Mouse (Mus musculus): ENCODE data around the gene 9430015G10Rik. TPM values are rescaled to one million over a fixed set of nuclear protein-coding genes. Genes with fewer than 3 reads are reported as not detected.

9430015G10Rik gene
- 1 to 10 TPM; 2.2 to 4.3 TPM for total RNA-seq (2021)
- long read RNA-seq, experiment 1, partial matches to known transcripts = 0 of 7 reads
- long read RNA-seq, experiment 1, other reads (novel, unspliced or antisense) = 6 of 7 reads
- long read RNA-seq, experiment 2, partial matches to known transcripts = 0 of 4 reads
- long read RNA-seq, experiment 2, other reads (novel, unspliced or antisense) = 2 of 4 reads

DNA sequence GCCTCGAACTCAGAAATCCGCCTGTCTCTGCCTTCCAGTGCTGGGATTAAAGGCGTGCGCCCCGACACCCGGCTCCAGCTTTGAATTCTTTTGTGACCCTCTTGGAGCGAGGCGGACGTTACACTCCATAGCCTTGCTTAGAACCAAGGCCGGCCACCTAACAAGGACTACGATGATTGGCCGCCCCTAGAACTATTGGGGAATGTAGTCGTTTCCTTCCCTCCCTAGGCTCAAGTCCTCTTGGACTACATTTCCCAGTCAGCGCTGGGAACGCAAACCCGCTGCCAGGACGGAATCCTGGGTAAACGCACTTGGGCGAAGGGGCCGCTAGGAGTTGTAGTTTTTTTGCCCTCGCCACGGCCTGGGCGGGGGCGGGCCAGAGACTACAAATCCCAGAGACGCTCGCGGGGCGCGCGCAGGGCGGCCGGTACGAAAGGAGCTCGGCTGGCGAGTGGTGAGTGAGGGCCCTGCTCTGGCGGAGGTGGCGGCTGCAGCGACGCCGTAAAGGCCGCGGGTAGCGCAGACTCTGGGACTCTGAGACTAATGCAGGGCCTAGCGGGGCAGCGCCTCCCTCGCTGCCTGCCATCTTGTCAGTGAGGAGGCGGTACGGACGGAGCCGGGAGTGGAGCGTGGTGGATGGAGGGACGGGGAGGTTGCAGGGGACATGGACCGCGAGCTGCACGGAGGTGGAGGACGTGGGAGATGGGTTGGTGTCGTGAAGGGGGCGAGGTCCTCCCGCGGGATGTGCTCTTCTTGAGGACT is at the start of gene 9430015G10Rik:
Gene 9430015G10Rik (plus strand): TSS at position 413 of the 762 bp plus-strand sequence.
- DNase-seq = peak; percentile 98

DNA sequence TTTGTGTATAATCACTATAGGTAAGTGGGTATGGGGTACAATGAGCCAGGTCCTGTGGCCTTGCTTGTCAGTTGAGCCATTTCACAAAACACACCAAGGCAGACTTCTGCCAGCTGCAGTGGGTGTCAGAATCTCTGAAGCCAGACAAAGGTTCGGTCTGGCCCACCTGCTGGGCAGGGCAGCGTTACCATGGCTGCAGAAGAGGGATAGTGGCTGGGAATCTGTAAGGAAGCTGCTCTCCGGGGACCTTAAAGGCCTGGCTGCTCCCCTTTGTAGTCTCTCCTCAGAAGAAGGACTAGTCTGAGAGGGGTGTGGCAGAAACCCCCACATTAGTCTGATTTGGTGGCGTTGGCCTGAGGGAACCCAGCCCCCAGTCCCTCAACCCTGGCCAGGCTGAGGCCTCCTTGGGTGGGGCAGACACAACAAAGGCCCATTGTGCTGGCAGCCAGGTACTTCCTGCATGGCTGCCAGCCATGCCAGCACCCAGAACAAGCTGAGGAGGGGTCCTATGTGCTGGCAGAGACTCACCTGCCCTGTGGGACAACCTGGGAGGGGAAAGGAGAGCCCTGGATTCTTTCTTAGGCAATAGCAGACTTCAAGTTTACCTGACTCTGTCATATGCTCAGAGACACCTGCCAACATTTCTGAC is 45.8 kb upstream of the 9430015G10Rik start:
- DNase-seq = no peak

DNA sequence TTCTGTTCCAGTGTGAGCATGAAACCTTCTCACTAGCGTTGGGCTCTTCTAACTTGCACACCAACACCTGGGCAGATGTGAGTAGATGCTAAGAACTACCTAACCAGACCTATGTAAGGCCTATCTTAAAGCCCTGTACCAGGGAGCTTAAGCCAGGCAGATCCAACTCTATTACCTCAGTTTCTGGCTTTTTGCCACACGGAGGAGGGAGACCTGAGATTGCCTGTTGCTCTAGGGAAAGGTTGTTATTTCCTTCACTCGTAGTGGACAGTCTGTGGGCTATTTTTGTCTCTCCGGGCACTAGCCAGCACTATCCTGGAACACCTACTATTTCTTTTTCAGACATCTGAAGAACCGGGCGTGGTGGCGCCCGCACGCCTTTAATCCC is 45.3 kb upstream of the 9430015G10Rik start:
- DNase-seq = peak; percentile 20

DNA sequence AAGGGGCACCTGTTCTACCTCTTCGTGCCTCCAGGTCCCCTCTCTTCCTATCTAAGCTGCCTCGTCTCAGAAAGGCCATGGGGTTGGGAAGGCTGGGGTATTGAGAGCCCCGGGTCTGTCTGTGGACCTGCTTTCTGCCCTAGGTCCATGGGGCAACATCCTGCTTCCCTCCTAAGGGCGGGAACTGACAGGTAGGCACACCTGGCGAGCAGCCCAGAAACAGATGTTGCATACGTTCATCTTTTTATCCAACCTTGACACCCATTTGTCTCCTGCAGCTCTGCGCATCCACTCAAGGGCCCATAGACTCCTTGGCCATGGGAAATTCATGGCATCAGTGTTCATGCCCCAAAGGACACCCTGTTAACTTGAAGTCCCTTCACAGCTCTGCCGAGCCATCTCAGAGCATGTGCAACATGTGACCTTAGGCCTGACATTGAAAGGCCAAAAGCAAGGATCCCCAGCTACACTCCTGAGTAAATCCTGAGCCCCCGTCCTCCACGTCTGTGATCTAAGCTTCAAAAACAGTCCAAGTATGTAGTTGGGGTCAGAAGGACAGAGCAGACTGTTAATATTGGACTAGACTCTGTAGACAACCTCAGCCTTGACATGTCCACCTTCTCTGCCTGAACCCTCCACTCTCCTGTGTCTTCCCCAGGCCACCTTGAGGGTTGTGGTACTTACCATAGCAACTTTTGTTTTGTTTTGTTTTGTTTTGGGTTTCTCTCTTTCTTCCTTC is 44.5 kb upstream of the 9430015G10Rik start:
- DNase-seq = no peak

DNA sequence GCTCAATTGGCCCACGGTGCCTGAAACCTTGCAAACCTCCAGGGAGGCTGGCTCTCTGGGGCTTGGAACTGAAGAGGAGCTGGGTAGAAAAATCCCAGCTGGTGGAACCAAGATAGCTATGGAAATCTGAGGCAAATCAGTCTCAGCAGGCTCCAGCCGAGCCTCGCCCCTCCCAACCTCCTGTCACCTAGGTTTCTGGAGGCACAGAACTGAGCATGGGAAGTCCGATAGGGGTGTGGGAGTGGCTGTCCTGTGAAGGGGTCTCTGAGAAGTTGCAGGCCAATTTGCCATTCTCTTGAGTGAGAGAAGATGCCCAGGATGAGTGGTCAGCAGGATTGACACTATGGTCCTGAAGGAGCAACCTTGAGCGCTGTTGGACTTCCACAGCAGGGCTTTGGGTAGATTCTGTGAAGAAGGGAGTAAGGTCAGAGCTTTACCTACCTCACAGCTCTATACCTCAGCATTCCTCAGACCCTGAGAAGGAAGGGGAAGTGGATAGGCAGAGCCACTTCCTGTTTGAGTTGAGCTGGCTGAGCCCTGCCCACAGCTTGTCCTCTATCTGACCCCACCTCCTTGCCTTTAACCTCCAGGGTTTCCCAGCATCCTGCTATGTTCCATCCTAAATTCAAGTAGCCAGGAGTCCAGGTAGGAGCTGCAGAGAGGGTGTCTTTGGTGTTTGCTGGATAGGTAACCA is 42.4 kb upstream of the 9430015G10Rik start:
- DNase-seq = no peak

DNA sequence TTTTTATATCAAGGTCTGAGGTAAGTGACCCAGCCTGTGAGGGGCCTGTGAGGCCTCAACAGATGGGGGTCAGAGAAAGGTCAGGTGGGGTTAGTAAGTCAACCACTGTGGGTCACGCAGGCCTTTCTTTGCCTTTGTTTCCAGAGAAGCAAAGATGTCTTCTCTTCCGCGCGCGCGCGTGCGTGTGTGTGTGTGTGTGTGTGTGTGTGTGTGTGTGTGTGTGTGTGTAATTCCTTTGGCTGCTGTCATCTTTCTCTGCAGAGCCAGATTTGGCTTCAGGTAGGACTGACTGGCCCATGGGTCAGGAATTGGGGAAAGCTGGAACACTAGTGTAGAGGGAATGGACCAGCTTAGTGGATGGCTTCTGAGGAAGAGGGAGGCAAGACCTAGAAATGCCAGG is 40.1 kb upstream of the 9430015G10Rik start:
- DNase-seq = no peak

DNA sequence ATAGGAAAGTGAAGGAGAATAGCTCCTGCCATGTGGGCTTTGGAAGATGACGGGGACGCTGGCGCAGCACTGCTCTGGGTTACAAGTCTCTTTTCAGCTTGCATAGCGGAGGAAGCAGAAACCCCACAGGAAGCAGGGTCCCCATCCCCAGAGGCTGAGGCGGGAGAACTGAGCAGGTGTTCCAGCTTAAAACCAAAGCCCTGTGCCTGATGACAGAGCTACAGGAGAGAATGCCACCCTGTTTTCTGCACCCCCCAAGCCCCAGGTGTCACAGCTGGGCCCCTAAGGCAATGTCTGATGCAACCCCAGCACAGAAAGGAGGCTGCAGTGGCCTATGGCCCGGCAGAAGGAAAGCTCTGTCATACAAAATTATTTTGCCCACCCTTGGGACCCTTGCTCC is 39.5 kb upstream of the 9430015G10Rik start:
- DNase-seq = peak; percentile 28

DNA sequence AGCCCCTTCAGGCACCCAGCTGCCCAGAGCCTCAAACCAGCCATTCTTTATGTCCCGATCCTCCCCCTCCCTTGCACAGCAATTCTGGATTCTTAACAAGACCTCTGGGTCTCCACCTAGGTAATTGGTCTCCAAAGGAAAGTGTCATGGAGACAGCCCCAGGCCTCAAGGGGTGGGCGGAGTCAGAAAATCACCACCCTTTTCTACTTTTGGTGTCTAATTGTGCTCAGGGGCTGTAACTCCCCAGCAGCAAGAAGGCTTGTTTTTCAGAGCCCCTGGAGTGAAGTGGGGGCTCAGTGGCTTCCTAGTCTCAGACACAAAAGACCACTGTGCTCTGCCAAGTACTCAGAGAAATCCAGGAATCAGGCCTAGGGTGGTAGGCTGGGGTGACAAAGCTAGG is 39.1 kb upstream of the 9430015G10Rik start:
- no peak for DNase-seq

DNA sequence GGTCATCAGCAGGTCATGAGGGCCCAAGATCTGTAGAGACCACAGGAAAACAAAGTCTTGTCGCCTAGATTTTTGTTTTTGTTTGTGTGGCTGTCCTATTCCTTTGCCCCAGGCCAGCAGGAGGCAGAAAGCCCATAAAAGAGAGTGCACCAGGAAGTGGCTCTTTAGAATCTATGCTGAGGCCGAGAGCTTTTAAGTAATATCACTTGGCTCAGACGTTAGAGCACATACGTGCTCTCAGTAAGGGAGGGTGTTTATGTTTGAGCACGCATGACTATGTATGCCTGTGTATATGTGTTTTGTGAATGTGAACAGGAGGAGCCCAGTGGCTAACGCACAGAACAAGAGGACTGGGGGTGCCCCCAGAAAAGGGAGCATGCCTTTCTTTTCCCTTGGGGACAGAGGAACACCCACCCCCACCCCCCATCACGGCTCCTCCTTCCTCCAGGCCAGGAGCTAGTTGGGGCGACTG is 32.8 kb upstream of the 9430015G10Rik start:
- DNase-seq = no peak

DNA sequence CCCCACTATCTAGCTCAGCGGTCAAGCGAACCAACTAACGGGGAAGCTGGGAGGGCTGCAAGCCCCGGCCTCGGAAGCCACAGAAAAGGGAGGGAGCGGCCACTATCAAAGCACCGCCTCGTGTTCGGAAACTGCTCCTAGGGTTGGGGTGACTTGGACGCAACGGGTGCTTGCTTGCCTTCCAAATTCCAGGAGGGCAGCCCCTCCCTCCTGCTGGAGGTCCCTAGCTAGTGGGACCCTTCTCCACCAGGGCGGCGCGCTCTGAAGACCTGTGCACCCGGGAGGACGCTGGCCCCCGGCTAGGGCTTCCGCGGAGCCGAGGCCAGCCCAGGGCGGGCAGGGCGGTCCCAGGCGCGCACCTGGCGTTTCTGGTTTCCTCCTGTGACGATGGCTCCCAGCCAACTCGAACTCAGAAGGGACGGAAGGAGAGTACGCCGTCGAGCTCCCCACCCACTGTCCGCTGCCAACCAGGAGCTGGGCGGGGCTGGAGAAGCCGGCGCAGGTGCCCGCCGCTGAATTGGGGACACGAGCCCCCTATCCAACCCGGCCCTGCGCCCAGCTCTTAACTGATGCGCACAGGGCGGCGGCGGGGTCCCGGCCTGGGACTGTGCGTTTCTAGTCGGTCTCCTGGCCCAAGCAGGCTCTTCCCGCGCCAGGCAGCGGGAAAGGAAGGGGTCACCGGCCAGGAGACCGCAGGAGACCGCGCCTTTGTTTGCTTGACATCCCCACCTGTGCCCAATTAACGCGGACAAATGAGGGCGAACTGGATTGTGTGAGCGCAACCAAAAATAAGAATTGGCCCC is 32.1 kb upstream of the 9430015G10Rik start:
- peak; percentile 36 for DNase-seq

DNA sequence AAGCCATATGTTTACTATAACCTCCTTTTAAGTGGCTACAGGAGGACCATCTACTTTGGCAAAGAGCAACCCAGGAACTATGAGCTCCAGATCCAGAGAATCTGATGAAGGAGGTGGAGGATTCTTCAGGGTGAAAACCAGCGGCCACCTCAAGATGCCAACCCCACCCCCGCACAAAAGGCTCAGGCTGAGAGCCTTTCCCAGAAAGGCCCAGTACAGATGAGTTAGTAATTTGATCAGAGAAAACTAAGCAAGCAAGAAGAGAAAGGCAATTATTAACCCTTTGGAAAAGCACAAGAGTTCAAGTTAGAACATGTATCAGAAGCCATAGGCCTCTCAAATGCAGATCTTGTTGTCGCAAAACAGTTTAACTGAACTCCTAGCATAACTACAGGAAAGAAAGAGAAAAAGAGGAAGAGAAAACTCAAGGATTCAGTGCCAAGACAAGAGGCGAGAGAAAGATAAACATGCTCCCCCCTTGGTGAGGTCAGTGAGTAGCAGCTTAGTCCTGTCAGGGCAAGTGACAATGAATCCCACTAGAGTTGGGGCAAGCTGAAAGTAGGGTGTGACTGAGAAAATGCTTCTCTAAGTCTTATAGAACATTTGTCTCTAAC is 27.1 kb upstream of the 9430015G10Rik start:
- no peak for DNase-seq

DNA sequence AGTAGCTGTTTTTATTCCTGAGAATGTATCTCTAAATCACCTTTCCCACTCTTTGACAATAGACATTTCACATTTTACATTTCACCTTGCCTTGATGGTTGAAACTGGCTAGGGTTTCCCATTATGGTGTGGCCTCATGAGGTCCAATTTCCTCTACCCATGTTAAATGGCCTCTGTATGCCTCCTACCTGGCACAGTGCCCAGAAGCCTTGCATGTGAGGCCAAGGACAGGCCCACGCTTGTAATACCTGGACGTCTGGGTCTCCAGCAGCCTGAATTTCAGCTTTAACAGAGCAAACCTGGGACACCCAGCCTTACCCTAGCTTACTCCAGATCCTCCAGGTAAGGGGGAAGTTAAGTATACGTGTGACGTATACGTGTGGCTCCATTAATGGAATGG is 26.4 kb upstream of the 9430015G10Rik start:
- DNase-seq = no peak

DNA sequence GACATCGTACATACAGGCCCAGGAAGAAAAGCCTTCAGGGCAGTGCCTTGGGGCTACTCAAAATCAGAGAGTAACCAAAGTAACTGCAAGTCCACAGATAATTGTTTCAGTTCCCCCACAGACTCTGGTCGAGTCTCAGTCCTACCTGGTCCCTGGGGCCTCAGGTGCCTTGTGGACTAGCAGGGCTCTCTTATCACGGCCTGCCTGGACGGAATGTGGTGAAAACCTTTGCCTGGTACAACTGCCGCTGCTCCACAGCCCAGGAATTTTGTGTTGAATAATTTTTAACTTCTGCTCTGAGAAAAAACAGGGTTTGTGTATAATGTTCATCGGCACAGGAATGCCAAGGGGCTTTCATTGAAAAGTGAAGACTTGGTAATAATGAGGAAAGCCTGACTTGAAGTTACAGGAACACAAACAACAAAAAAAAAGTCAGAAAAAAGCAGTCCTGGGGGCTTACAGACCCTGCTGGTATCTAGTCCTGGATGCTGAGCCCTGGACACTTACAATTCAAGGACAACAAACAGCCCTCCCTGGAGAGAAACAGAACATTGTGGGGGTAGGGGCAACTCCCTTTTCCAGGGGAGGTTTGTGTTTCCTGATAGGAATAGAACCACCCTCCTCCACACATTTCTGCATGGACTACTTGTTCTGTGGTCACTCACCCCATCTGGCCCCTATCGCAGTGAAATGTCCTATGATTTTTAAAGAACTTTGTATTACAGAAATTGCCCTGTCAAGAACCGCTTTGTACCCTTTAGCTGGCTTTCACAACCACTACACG is 25.5 kb upstream of the 9430015G10Rik start:
- DNase-seq = no peak

DNA sequence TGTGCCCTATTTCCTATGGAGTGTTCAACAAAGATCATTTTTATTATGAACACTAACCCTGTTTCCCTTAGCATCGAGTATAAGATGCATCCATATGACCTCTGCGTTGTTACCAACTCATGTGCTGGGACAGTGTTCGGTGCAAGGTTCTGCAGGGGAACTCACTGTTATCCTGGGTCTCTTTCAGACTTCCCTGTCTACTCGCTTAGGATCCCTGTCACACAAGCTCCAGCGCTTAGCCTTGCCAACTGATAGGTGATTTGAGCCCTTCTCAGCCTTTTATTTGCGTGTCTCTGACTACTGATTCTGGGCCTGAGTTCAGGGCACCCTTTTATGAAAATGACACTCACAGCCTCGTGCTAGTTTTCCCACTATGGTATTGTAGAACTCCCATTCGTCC is 24.5 kb upstream of the 9430015G10Rik start:
- DNase-seq = no peak

DNA sequence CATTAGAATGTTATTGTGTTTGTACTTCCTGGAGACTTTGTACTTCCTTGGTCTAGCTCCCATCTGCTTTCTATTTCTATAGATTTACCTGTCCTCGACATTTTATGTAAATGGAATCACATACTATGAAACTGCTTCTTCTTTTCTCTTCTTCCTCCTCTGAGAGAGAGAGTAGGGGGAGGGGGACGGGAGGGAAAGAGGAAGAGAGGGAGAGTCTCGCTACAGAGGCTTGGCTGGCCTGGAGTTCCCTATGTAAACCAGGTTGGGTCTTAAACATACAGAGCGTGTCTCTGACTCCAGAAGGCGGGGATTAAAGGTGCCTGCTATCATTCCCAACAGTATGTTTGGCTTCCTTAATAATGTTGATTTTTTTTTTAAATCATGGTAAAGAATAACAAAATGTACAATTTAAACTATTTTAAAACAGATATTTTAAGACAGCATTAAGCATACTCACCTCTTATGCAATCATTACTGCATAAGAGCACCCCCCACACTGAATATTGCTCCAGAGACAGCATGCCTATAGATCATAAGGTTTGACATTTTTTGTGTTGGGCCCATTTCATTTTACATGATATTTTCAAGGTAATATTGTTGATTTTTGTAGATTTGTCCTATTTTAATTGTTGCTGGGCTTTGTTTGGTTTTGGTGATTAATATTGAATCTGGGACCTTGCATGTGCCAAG is 22.2 kb upstream of the 9430015G10Rik start:
- DNase-seq = no peak

DNA sequence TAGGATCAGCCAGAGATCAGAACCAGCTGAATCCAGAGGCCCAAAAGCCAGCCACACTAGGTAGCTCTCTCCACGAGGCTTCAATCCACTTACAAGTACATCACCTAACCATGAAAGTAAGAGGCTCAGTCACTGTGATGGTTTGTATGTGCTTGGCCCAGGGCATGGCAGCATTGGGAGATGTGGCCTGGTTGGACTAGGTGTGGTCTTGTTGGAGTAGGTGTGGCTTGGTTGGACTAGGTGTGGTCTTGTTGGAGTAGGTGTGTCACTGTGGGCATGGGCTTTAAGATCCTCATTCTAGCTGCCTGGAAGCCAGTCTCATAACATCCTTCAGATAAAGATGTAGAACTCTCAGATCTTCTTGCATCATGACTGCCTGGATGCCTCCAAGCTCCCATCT is 18.5 kb upstream of the 9430015G10Rik start:
- no peak for DNase-seq

DNA sequence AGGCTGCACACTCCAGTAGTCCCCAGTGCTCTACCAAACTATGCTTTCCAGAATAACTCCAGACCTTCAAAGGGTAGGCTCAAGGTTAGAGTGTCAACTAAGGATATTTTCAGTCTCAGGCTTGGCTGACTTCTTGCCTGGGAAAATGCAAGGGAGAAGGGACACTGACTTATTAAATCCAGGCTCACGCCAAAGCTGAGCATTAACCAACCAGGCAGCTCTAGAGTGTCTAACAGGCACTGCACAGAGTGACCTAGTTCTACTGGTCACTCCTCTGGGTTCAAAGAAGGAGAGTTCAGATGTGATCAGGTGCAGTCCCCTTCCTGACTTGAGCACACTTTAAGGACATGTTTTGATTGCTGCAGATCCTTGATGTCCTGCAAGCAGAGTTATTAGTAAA is 17.0 kb upstream of the 9430015G10Rik start:
- no peak for DNase-seq

DNA sequence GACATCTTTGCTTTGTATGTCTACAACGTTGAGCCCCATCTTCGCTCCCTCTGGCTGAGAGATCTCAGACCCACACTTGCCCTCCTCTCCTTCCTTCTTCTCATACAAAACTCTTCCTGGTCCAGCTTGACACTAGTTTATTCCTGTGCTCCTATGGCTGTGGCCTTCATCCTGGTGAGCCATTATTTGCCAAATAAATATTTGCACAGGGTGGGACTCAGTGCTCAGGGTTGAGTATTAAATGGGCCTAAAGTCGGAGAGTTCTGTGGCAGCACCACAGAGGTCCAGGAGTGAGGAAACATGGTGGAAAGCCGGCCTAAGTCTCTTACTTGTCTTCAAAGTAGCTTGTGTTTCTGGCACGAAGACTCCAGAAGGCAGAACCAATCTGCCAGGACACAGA is 16.0 kb upstream of the 9430015G10Rik start:
- DNase-seq = no peak

DNA sequence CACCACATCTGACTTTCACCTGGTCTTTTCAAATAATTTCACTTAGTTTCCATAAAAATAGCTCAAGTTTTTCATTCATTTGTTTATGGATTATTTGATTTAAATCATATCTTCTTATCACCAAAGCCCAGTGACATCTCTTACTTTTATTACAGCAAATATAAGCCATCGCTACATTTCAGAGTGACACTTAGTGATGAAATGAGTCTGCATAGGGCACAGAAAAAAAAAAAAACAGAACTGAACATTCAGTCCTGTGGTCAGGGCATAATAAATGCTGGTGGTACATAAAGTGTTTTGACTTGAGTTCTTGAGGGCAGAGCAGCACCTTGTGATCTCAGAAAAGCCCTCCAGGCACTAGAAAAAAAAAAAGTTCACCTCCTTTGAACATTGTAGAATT is 13.6 kb upstream of the 9430015G10Rik start:
- no peak for DNase-seq

Measured in gastrocnemius, postnatal 25 days (tissue).